Mouse (Mus musculus): ENCODE measurements at regions not wholly inside any gene's neighbourhood (a gene's known extent, or its start where the extent isn't known, plus 50 kb on each side); places are given as distances from the start of the nearest gene placed in this dataset.

DNA sequence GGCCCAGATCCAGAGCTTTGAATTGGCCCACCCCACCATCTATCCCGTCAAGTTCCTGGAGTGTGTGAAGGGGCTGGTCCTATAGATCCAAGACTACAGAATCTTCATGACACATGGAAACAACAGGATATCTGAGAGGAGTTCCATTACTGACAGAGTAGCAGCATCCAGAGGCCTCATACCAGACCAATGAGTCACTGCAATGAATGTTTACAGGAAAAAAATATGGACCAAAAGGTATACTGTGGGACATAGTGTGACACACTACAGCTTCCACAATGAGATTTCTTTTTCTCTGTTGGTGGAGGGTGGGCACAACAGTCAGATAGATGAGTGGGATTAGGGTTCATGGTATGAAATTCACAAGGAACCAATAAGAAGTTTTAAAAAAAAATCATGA is 316.0 kb upstream of the Gm21798 start:
- no peak for DNase-seq
- Histone ChIP-seq H3K4me1 (ENCODE audit: control insufficient read depth, insufficient read depth, low read length) (no peaks in the 10 kb centered on the region), H3K27ac (ENCODE audit: insufficient read depth, low read length) (no peak overlapping the region), H3K4me3 (replicated peaks; ENCODE audit: insufficient read depth, low read depth, low read length) (no peak overlapping the region), H3K27me3 (ENCODE audit: control insufficient read depth, insufficient read depth, low read length) (no peaks in the 10 kb centered on the region)
- TF ChIP-seq CTCF (IDR thresholded peaks at IDR 0.05; ENCODE audit: borderline replicate concordance, insufficient read depth, low read depth, low read length) = no peak
- no peak for TF ChIP-seq POLR2A (IDR thresholded peaks at IDR 0.05; ENCODE audit: borderline replicate concordance, insufficient read depth, low read length)
- WGBS = 82% methylated on average over 1 of the region's 1 CpGs

DNA sequence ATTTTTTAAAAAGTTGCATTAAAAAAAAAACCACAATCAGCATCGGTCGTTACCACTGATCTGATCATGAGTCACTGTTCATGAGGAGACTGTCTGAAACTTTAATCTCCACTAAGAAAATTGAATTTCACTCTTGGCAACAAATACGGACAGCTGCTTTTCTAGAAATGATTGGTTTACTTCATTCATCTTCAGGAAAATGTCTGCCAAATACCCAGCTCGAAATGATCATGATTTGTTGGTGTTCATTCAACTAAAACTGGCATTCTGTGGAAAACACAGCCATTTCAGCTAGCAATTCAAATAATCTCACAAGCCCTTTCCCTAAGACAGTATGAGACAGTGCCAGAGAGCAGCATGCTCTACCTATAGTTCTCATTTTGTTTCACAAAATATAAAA is 312.7 kb upstream of the Gm21798 start:
- Histone ChIP-seq H3K4me1 (ENCODE audit: control insufficient read depth, insufficient read depth, low read length) (no peaks in the 10 kb centered on the region), H3K27me3 (ENCODE audit: control insufficient read depth, insufficient read depth, low read length) (no peaks in the 10 kb centered on the region), H3K27ac (ENCODE audit: insufficient read depth, low read length) (no peak overlapping the region), H3K4me3 (replicated peaks; ENCODE audit: insufficient read depth, low read depth, low read length) (no peak overlapping the region)
- 28% methylated on average over 4 of the region's 4 CpGs for WGBS
- DNase-seq = no peak
- TF ChIP-seq CTCF (IDR thresholded peaks at IDR 0.05; ENCODE audit: borderline replicate concordance, insufficient read depth, low read depth, low read length) (no peak), POLR2A (IDR thresholded peaks at IDR 0.05; ENCODE audit: borderline replicate concordance, insufficient read depth, low read length) (no peak)

DNA sequence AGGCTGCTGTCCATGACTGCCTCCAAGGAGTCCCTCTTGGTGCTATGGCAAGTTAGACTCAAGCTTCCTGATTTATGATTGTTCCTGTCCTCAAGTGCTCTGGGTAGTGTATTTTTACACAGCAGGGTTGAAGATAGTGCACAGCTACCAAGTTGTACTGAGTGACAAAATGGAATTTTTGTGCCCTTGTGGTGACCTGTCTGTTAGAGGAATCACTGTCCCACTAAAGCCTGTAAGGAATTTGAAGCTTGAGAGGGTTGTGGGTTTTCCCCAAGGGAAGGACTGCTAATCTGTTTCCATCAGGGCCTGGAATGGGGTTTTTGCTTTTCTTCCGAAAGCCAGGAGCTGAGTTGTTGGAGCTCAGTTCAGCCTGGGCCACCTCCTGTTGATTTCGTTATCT is 306.8 kb upstream of the Gm21798 start:
- H3K4me1 ChIP-seq (ENCODE audit: control insufficient read depth, insufficient read depth, low read length) = no peaks in the 10 kb centered on the region
- H3K4me3 ChIP-seq (replicated peaks; ENCODE audit: insufficient read depth, low read depth, low read length) = no peak overlapping the region
- no peaks in the 10 kb centered on the region; the same call in 1 of the 2 replicates for H3K27me3 ChIP-seq (ENCODE audit: control insufficient read depth, insufficient read depth, low read length)
- TF ChIP-seq CTCF (IDR thresholded peaks at IDR 0.05; ENCODE audit: borderline replicate concordance, insufficient read depth, low read depth, low read length) (no peak), POLR2A (IDR thresholded peaks at IDR 0.05; ENCODE audit: borderline replicate concordance, insufficient read depth, low read length) (no peak)
- 57% methylated on average over 2 of the region's 2 CpGs for WGBS
- no peak overlapping the region for H3K27ac ChIP-seq (ENCODE audit: insufficient read depth, low read length)
- DNase-seq = no peak

GRCm38 (mm10) chr15:64511176-64511575 is 306.3 kb upstream of the Gm21798 start:
- H3K4me1 ChIP-seq (ENCODE audit: control insufficient read depth, insufficient read depth, low read length) = no peaks in the 10 kb centered on the region
- WGBS = 35% methylated on average over 2 of the region's 2 CpGs
- H3K27me3 ChIP-seq (ENCODE audit: control insufficient read depth, insufficient read depth, low read length) = no peaks in the 10 kb centered on the region; the same call in 1 of the 2 replicates
- no peak for DNase-seq
- TF ChIP-seq POLR2A (IDR thresholded peaks at IDR 0.05; ENCODE audit: borderline replicate concordance, insufficient read depth, low read length) = no peak
- no peak for TF ChIP-seq CTCF (IDR thresholded peaks at IDR 0.05; ENCODE audit: borderline replicate concordance, insufficient read depth, low read depth, low read length)
- no peak overlapping the region for H3K27ac ChIP-seq (ENCODE audit: insufficient read depth, low read length)
- H3K4me3 ChIP-seq (replicated peaks; ENCODE audit: insufficient read depth, low read depth, low read length) = no peak overlapping the region

GRCm38 (mm10) chr15:64512615-64513014 is 304.9 kb upstream of the Gm21798 start:
- 98% methylated on average over 3 of the region's 3 CpGs for WGBS
- no peak for DNase-seq
- no peak overlapping the region for H3K4me3 ChIP-seq (replicated peaks; ENCODE audit: insufficient read depth, low read depth, low read length)
- H3K27me3 ChIP-seq (ENCODE audit: control insufficient read depth, insufficient read depth, low read length) = no peaks in the 10 kb centered on the region; the same call in 1 of the 2 replicates
- no peak overlapping the region for H3K27ac ChIP-seq (ENCODE audit: insufficient read depth, low read length)
- TF ChIP-seq CTCF (IDR thresholded peaks at IDR 0.05; ENCODE audit: borderline replicate concordance, insufficient read depth, low read depth, low read length) (no peak), POLR2A (IDR thresholded peaks at IDR 0.05; ENCODE audit: borderline replicate concordance, insufficient read depth, low read length) (no peak)
- H3K4me1 ChIP-seq (ENCODE audit: control insufficient read depth, insufficient read depth, low read length) = no peaks in the 10 kb centered on the region

DNA sequence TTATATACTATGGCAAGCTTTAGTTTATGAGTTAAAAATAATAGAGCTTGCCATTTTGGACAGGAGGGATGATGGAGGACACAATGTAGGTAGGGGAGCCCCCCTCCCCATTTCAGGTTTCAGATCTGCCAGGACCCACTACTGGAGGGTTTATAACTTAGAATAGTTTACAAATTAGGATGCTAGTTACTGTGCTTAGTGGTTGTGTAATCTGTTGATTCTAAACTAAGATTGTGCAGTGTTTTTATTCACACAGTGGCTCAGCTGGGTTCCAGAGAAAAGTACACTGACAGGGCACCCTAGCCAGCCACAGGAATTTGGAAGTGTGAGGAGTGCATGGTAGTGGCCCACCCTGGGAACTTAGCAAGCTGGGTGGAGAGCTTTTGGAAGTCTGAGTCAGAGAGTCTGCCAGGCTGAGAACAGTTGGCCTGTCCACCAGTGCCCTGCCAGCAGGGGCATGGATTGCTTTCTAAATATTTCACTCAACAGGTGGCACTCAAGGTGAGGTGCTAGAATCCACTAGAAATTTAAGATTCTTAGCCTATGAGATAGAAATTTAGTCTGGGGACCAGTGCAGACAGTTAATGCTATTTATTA is 303.9 kb upstream of the Gm21798 start:
- Histone ChIP-seq H3K4me3 (replicated peaks; ENCODE audit: insufficient read depth, low read depth, low read length) (no peak overlapping the region), H3K27me3 (ENCODE audit: control insufficient read depth, insufficient read depth, low read length) (no peaks in the 10 kb centered on the region; the same call in 1 of the 2 replicates), H3K4me1 (ENCODE audit: control insufficient read depth, insufficient read depth, low read length) (no peaks in the 10 kb centered on the region), H3K27ac (ENCODE audit: insufficient read depth, low read length) (no peak overlapping the region)
- DNase-seq = no peak
- no peak for TF ChIP-seq CTCF (IDR thresholded peaks at IDR 0.05; ENCODE audit: borderline replicate concordance, insufficient read depth, low read depth, low read length)
- no peak for TF ChIP-seq POLR2A (IDR thresholded peaks at IDR 0.05; ENCODE audit: borderline replicate concordance, insufficient read depth, low read length)

GRCm38 (mm10) chr15:64515179-64515578 is 302.3 kb upstream of the Gm21798 start:
- no peak overlapping the region for H3K4me3 ChIP-seq (replicated peaks; ENCODE audit: insufficient read depth, low read depth, low read length)
- TF ChIP-seq POLR2A (IDR thresholded peaks at IDR 0.05; ENCODE audit: borderline replicate concordance, insufficient read depth, low read length) = no peak
- no peak for TF ChIP-seq CTCF (IDR thresholded peaks at IDR 0.05; ENCODE audit: borderline replicate concordance, insufficient read depth, low read depth, low read length)
- H3K27me3 ChIP-seq (ENCODE audit: control insufficient read depth, insufficient read depth, low read length) = no peaks in the 10 kb centered on the region; the same call in 1 of the 2 replicates
- H3K4me1 ChIP-seq (ENCODE audit: control insufficient read depth, insufficient read depth, low read length) = no peaks in the 10 kb centered on the region
- H3K27ac ChIP-seq (ENCODE audit: insufficient read depth, low read length) = no peak overlapping the region
- DNase-seq = no peak

DNA sequence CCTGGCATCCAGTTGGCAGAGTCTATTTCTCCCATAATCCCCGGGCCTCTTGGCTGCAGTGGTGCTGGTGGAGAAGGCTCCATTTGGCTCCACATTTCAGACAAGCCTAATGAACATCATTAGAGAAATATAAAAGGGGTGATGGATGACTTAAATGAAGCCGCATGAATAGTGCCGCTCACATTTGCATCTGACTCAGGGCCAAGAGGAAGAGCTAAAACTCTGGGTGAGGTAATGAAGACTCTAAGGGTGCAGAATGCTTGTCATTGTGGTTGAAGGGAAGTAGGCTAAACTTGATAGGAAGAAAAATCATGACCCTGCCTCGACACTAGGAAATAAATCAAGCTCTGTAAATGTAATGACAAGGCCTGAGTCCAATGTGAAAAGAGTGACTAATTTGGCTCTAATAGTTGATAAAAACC is 298.3 kb upstream of the Gm21798 start:
- 11% methylated on average over 4 of the region's 4 CpGs for WGBS

More for the DNA sequence above, 298.3 kb upstream of the Gm21798 start:
- H3K27me3 ChIP-seq (ENCODE audit: control insufficient read depth, insufficient read depth, low read length) = no peaks in the 10 kb centered on the region
- H3K27ac ChIP-seq (ENCODE audit: insufficient read depth, low read length) = no peak overlapping the region
- TF ChIP-seq POLR2A (IDR thresholded peaks at IDR 0.05; ENCODE audit: borderline replicate concordance, insufficient read depth, low read length) (no peak), CTCF (IDR thresholded peaks at IDR 0.05; ENCODE audit: borderline replicate concordance, insufficient read depth, low read depth, low read length) (no peak)
- H3K4me3 ChIP-seq (replicated peaks; ENCODE audit: insufficient read depth, low read depth, low read length) = no peak overlapping the region
- no peaks in the 10 kb centered on the region for H3K4me1 ChIP-seq (ENCODE audit: control insufficient read depth, insufficient read depth, low read length)
- DNase-seq = peak in 1 of 2 experiments; percentile 24
